In genomic region chr13:42976967-42977366, GRCm38 (mm10) we compare ENCODE assay signal across 26 mouse cellular contexts.
A peak's percentile ranks its signal among the peaks of the same experiment; 100 is the strongest.
DNase-seq lines count a peak whose midpoint lies in the region; ATAC-seq and TF ChIP-seq lines count a peak whose summit lies in the region.
"Had no signal": no experiment of that assay in that cellular context is flagged by ENCODE, and none has a peak within 500 bp of the region (broad histone marks: within the 10 kb centered on the region; RNA-seq: fewer than 3 reads in every experiment).

No protein-coding gene starts in this region.

- peak; percentile 55 for DNase-seq in forebrain, embryonic 11.5 days (ENCODE audit: low spot score)
- peak; percentile 77 for DNase-seq in midbrain, embryonic 11.5 days (ENCODE audit: low spot score, missing footprints)
- no peak for DNase-seq in midbrain, embryonic 14.5 days
- DNase-seq in embryonic facial prominence, embryonic 10.5 days (ENCODE audit: low spot score), result peak; percentile 25
- DNase-seq in retina, embryonic 14.5 days (ENCODE audit: low spot score), result peak; percentile 22
- DNase-seq in lung, postnatal 36 days, result no peak
- no peak for DNase-seq in gastrocnemius, adult 2 months
- DNase-seq: adrenal gland, postnatal 25 days; cerebellum, adult 11 months; cerebellum, postnatal 10 days; gastrocnemius, postnatal 36 days; heart, adult 2 months; kidney, postnatal 25 days; liver, embryonic 13.5 days; lung, adult 2 months; lung, postnatal 14 days; right cerebral cortex, postnatal 14 days; spleen, adult 18-20 months; thymus, postnatal 14 days had no signal

- no peaks in the 10 kb centered on the region for H3K27me3 ChIP-seq in forebrain, embryonic 11.5 days (ENCODE audit: control insufficient read depth, insufficient read depth, low read length)
- no peaks in the 10 kb centered on the region for H3K27me3 ChIP-seq in forebrain, embryonic 15.5 days
- H3K27me3 ChIP-seq in midbrain, embryonic 11.5 days (ENCODE audit: control insufficient read depth, insufficient read depth, low read length), result no peaks in the 10 kb centered on the region
- no peaks in the 10 kb centered on the region for H3K27me3 ChIP-seq in midbrain, embryonic 14.5 days (ENCODE audit: control insufficient read depth, insufficient read depth, low read length)
- H3K27me3 ChIP-seq in embryonic facial prominence, embryonic 10.5 days (replicated peaks; ENCODE audit: low read depth, poor library complexity, severe bottlenecking), result no peaks in the 10 kb centered on the region
- H3K27me3 ChIP-seq: hindbrain, embryonic 15.5 days; liver, embryonic 13.5 days; neural tube, embryonic 13.5 days had no signal

- TF ChIP-seq CTCF in gastrocnemius, adult 2 months (IDR thresholded peaks at IDR 0.05), result no peak

- ATAC-seq in forebrain, embryonic 11.5 days (replicated peaks; ENCODE audit: low FRiP score), result no peak
- ATAC-seq in forebrain, embryonic 15.5 days (replicated peaks), result no peak
- ATAC-seq in midbrain, embryonic 11.5 days (ENCODE audit: low FRiP score), result no peak
- no peak for ATAC-seq in midbrain, embryonic 14.5 days (ENCODE audit: low FRiP score, low TSS enrichment)
- ATAC-seq: CD4-positive, CD25-positive, alpha-beta regulatory T cell, adult 4 months; intestine, embryonic 16.5 days; midbrain, embryonic 16.5 days had no signal

- 47% methylated on average over 5 of the region's 5 CpGs for WGBS in forebrain, embryonic 11.5 days
- 26% methylated on average over 5 of the region's 5 CpGs for WGBS in forebrain, embryonic 15.5 days
- 58% methylated on average over 5 of the region's 5 CpGs for WGBS in midbrain, embryonic 11.5 days
- 55% methylated on average over 5 of the region's 5 CpGs for WGBS in midbrain, embryonic 14.5 days
- WGBS in embryonic facial prominence, embryonic 10.5 days, result 74% methylated on average over 5 of the region's 5 CpGs

- no peaks in the 10 kb centered on the region; the same call in 1 of the 2 replicates for H3K4me1 ChIP-seq in forebrain, embryonic 11.5 days (replicated peaks; ENCODE audit: control insufficient read depth, insufficient read depth, low read length)
- H3K4me1 ChIP-seq in forebrain, embryonic 15.5 days, result peaks cover 17% of the 10 kb centered on the region
- no peaks in the 10 kb centered on the region for H3K4me1 ChIP-seq in midbrain, embryonic 11.5 days (ENCODE audit: control insufficient read depth, insufficient read depth, low read length)
- no peaks in the 10 kb centered on the region for H3K4me1 ChIP-seq in midbrain, embryonic 14.5 days (ENCODE audit: control insufficient read depth, insufficient read depth, low read length)
- H3K4me1 ChIP-seq in embryonic facial prominence, embryonic 10.5 days, result 0 out of 2 replicates have a peak, but pooled peaks cover 3% of the 10 kb centered on the region
- H3K4me1 ChIP-seq: liver, embryonic 13.5 days had no signal

- no peak overlapping the region for H3K4me2 ChIP-seq in forebrain, embryonic 11.5 days (ENCODE audit: low read depth, low read length, severe bottlenecking)
- no peak overlapping the region for H3K4me2 ChIP-seq in forebrain, embryonic 15.5 days (replicated peaks)
- no peak overlapping the region for H3K4me2 ChIP-seq in midbrain, embryonic 11.5 days
- no peak overlapping the region for H3K4me2 ChIP-seq in midbrain, embryonic 14.5 days (ENCODE audit: low read length)
- H3K4me2 ChIP-seq: hindbrain, embryonic 15.5 days; liver, embryonic 13.5 days; neural tube, embryonic 13.5 days had no signal

- H3K9me3 ChIP-seq in forebrain, embryonic 11.5 days (ENCODE audit: control insufficient read depth, low read length), result no peaks in the 10 kb centered on the region
- H3K9me3 ChIP-seq in forebrain, embryonic 15.5 days, result no peaks in the 10 kb centered on the region
- H3K9me3 ChIP-seq in midbrain, embryonic 11.5 days (ENCODE audit: control insufficient read depth, low read length), result no peaks in the 10 kb centered on the region
- H3K9me3 ChIP-seq in midbrain, embryonic 14.5 days (ENCODE audit: control insufficient read depth, low read length), result no peaks in the 10 kb centered on the region
- no peaks in the 10 kb centered on the region for H3K9me3 ChIP-seq in embryonic facial prominence, embryonic 10.5 days
- H3K9me3 ChIP-seq: hindbrain, embryonic 15.5 days; liver, embryonic 13.5 days; neural tube, embryonic 13.5 days had no signal

- H3K4me3 ChIP-seq in forebrain, embryonic 11.5 days (ENCODE audit: low read depth, low read length), result no peak overlapping the region
- H3K4me3 ChIP-seq in forebrain, embryonic 15.5 days, result no peak overlapping the region
- no peak overlapping the region for H3K4me3 ChIP-seq in midbrain, embryonic 11.5 days (ENCODE audit: low read depth, low read length)
- H3K4me3 ChIP-seq in midbrain, embryonic 14.5 days (replicated peaks; ENCODE audit: low read depth, low read length), result no peak overlapping the region
- H3K4me3 ChIP-seq in embryonic facial prominence, embryonic 10.5 days, result no peak overlapping the region
- H3K4me3 ChIP-seq in gastrocnemius, adult 2 months, result no peak overlapping the region
- H3K4me3 ChIP-seq: heart, adult 2 months; hindbrain, embryonic 15.5 days; liver, embryonic 13.5 days; myocyte; neural tube, embryonic 13.5 days had no signal

- intact Hi-C loops in gastrocnemius, adult 2 months (cut with DNase I), result no loop called here

- no peak overlapping the region for H3K9ac ChIP-seq in forebrain, embryonic 11.5 days (ENCODE audit: low read length)
- no peak overlapping the region for H3K9ac ChIP-seq in forebrain, embryonic 15.5 days (replicated peaks)
- no peak overlapping the region for H3K9ac ChIP-seq in midbrain, embryonic 11.5 days (ENCODE audit: low read length)
- H3K9ac ChIP-seq in midbrain, embryonic 14.5 days (replicated peaks; ENCODE audit: low read length), result no peak overlapping the region
- H3K9ac ChIP-seq: hindbrain, embryonic 15.5 days; liver, embryonic 13.5 days; neural tube, embryonic 13.5 days had no signal

- H3K36me3 ChIP-seq in forebrain, embryonic 11.5 days (ENCODE audit: control insufficient read depth, insufficient read depth, low read length), result no peaks in the 10 kb centered on the region
- H3K36me3 ChIP-seq in forebrain, embryonic 15.5 days, result no peaks in the 10 kb centered on the region
- H3K36me3 ChIP-seq in midbrain, embryonic 11.5 days (ENCODE audit: control insufficient read depth, insufficient read depth, low read length), result no peaks in the 10 kb centered on the region
- no peaks in the 10 kb centered on the region for H3K36me3 ChIP-seq in midbrain, embryonic 14.5 days (ENCODE audit: control insufficient read depth, insufficient read depth, low read length)
- H3K36me3 ChIP-seq in embryonic facial prominence, embryonic 10.5 days (replicated peaks), result no peaks in the 10 kb centered on the region
- H3K36me3 ChIP-seq: hindbrain, embryonic 15.5 days; liver, embryonic 13.5 days; neural tube, embryonic 13.5 days had no signal

- H3K27ac ChIP-seq in forebrain, embryonic 11.5 days (ENCODE audit: low read depth, low read length), result no peak overlapping the region
- no peak overlapping the region for H3K27ac ChIP-seq in forebrain, embryonic 15.5 days (replicated peaks)
- H3K27ac ChIP-seq in midbrain, embryonic 11.5 days (ENCODE audit: low read depth, low read length), result no peak overlapping the region
- no peak overlapping the region for H3K27ac ChIP-seq in midbrain, embryonic 14.5 days (replicated peaks; ENCODE audit: low read depth, low read length)
- no peak overlapping the region for H3K27ac ChIP-seq in embryonic facial prominence, embryonic 10.5 days (replicated peaks)
- H3K27ac ChIP-seq in gastrocnemius, adult 2 months, result no peak overlapping the region
- H3K27ac ChIP-seq: heart, adult 2 months; hindbrain, embryonic 15.5 days; liver, embryonic 13.5 days; neural tube, embryonic 13.5 days had no signal

Comparison
In these comparisons a context has a peak if more than half of its experiments do, and no peak if none do; other contexts are left out.
1. DNase-seq: peak in forebrain, embryonic 11.5 days (single experiment), midbrain, embryonic 11.5 days (single experiment), embryonic facial prominence, embryonic 10.5 days (single experiment) and retina, embryonic 14.5 days (single experiment); none in midbrain, embryonic 14.5 days (single experiment), lung, postnatal 36 days (single experiment) and gastrocnemius, adult 2 months (single experiment).